Mouse (Mus musculus): ENCODE measurements at regions not wholly inside any gene's neighbourhood (a gene's known extent, or its start where the extent isn't known, plus 50 kb on each side); places are given as distances from the start of the nearest gene placed in this dataset.

DNA sequence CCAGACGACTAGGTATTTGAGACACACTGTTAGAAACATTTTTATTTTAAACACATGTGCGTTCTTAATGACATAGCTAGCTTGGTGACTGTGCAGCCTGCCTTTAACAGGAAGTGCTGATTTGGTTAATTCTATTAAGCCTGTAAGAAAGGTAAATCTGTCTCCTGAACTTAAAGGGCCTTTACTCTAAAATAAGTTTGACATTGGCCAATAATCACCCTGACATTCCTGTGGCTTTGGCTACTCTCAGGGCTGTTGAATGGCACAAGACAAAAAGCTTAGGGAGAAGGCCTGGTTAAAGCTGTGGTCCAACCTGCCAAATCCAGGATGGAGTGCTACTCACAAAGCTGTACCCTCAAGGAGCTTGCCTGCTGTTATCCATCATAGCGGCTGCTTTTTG is 201.0 kb upstream of the Rspo3 start:
- Histone ChIP-seq H3K4me2 (no peak overlapping the region), H3K9me3 (no peaks in the 10 kb centered on the region), H3K36me3 (no peaks in the 10 kb centered on the region), H3K27ac (replicated peaks) (no peak overlapping the region), H3K9ac (no peak overlapping the region), H3K27me3 (no peaks in the 10 kb centered on the region), H3K4me1 (replicated peaks) (no peaks in the 10 kb centered on the region), H3K4me3 (no peak overlapping the region)
- WGBS, result 87% methylated on average over 3 of the region's 3 CpGs
- ATAC-seq (ENCODE audit: low read depth), result no peak

DNA sequence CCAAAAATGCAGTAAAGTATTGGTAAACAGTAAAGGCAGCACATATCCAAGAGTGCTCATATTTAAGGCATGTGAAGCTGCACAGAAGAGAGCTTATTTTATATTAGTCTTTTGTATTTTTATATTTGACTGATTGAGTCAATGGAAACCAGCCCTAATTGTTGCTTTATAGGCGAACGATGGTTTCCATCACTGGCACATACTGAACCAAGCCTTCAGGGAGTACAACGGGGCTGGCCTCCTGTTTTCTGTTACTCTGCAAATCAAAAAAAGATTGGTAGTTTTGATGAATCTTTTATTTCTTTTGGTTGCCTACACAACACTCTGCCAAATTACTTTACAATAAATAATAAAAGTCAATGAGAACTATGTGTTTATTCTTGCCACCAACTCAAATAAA is 189.7 kb upstream of the Rspo3 start:
- Histone ChIP-seq H3K4me3 (no peak overlapping the region), H3K36me3 (no peaks in the 10 kb centered on the region), H3K27ac (replicated peaks) (no peak overlapping the region), H3K9ac (no peak overlapping the region), H3K27me3 (no peaks in the 10 kb centered on the region), H3K4me1 (replicated peaks) (no peaks in the 10 kb centered on the region), H3K9me3 (no peaks in the 10 kb centered on the region), H3K4me2 (no peak overlapping the region)
- WGBS, result 87% methylated on average over 3 of the region's 3 CpGs
- ATAC-seq (ENCODE audit: low read depth), result no peak

GRCm38 (mm10) chr10:29710967-29711366 is 175.3 kb upstream of the Rspo3 start:
- Histone ChIP-seq H3K4me3 (no peak overlapping the region), H3K4me1 (replicated peaks) (no peaks in the 10 kb centered on the region), H3K27ac (replicated peaks) (no peak overlapping the region), H3K4me2 (no peak overlapping the region), H3K9me3 (no peaks in the 10 kb centered on the region), H3K27me3 (no peaks in the 10 kb centered on the region), H3K9ac (no peak overlapping the region), H3K36me3 (no peaks in the 10 kb centered on the region)
- 64% methylated on average over 1 of the region's 1 CpGs for WGBS
- ATAC-seq (ENCODE audit: low read depth), result no peak

DNA sequence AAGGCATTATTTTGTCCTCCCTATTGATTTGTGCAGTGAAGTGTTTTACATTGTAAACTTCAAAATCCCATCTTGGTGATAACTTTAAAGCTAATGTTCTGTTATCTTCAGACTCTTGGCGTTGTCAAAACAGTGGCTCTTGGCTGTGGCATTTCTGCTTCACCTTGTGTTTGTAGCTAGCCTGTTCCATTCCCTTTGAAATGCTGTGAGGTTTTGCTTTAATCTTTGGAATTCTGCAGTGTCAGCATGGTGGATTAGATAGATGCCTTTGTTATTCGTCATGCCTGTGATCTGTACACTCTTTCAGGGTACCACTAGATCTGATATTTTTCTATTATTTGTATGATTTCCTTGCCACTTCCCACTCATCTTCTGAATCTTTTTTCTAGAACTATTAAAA is 173.0 kb upstream of the Rspo3 start:
- no peaks in the 10 kb centered on the region for H3K4me1 ChIP-seq (replicated peaks)
- 64% methylated on average over 2 of the region's 2 CpGs for WGBS

DNA sequence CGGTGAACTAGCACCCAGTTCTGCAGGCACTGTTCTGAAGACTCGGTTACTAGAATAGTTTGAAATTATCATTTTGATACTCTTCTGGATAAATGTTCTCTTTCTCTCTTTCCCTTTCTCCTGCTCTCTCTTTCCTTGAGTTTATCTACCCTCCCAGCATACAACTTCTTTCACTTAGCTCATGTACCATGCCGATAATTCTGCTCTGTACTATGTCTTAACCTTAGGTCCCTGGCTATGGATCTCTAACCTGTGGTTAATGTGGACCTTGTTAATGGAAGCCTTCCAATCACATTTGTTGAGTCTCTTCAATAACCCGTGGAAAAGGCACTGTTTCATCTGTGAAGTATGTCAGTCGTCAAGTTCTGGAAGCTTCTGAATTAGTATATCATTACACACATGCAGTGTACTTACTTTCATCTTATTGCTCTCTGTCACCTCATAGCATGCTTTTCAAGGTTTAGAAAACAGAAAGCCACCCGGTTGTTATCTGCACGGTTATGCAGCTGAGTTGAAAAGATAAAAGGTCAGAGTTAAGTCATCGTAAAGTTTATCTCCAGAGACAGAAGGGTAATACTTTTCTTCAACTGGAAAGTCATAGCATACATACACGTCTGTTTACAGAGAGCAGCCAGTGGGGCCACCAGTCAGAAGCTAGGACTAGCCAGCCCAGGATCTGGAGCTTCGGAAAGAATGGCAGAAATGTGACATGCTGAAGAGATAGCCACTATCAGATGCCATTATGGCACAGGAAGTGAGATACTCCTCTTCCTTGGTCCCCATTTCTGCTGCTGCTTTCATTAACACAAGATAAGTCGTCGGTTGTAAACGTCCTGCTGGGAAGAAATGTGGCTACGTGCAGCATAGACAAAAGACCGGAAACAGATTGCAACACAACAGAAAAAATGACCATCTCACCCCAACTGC is 157.6 kb upstream of the Rspo3 start:
- H3K9ac ChIP-seq, result no peak overlapping the region
- WGBS, result 71% methylated on average over 15 of the region's 15 CpGs
- no peak overlapping the region for H3K4me2 ChIP-seq
- H3K4me1 ChIP-seq (replicated peaks), result no peaks in the 10 kb centered on the region
- H3K9me3 ChIP-seq, result no peaks in the 10 kb centered on the region
- no peak for ATAC-seq (ENCODE audit: low read depth)
- H3K36me3 ChIP-seq, result no peaks in the 10 kb centered on the region
- H3K27ac ChIP-seq (replicated peaks), result no peak overlapping the region
- no peaks in the 10 kb centered on the region for H3K27me3 ChIP-seq
- H3K4me3 ChIP-seq, result no peak overlapping the region

More for the DNA sequence above, 173.0 kb upstream of the Rspo3 start:
- no peak overlapping the region for H3K4me2 ChIP-seq
- no peak overlapping the region for H3K27ac ChIP-seq (replicated peaks)
- ATAC-seq (ENCODE audit: low read depth), result no peak
- H3K4me3 ChIP-seq, result no peak overlapping the region
- H3K36me3 ChIP-seq, result no peaks in the 10 kb centered on the region
- H3K9me3 ChIP-seq, result no peaks in the 10 kb centered on the region
- H3K9ac ChIP-seq, result no peak overlapping the region
- no peaks in the 10 kb centered on the region for H3K27me3 ChIP-seq

DNA sequence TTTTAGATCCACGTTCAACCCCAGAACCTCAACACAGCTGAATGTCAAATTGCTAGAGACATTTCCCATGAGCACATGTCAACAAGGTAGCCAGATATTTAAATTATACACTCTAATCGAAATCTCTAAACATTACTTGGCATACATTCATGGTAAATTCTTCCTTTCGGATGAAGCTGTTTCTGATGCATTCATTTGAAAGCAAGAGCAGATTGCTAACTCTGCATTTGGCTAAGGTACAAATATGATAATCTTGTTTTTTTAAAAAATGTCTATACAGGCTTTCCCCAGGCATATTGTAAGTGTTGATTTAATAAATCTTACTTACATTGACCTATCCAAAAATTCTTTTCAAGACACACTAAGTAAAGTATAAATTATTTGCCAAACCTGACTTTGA is 153.9 kb upstream of the Rspo3 start:
- 87% methylated on average over 3 of the region's 3 CpGs for WGBS
- H3K27ac ChIP-seq (replicated peaks), result no peak overlapping the region
- no peaks in the 10 kb centered on the region for H3K27me3 ChIP-seq
- no peaks in the 10 kb centered on the region for H3K9me3 ChIP-seq
- H3K36me3 ChIP-seq, result no peaks in the 10 kb centered on the region
- no peaks in the 10 kb centered on the region for H3K4me1 ChIP-seq (replicated peaks)
- no peak overlapping the region for H3K4me3 ChIP-seq
- H3K4me2 ChIP-seq, result no peak overlapping the region
- H3K9ac ChIP-seq, result no peak overlapping the region
- ATAC-seq (ENCODE audit: low read depth), result no peak

DNA sequence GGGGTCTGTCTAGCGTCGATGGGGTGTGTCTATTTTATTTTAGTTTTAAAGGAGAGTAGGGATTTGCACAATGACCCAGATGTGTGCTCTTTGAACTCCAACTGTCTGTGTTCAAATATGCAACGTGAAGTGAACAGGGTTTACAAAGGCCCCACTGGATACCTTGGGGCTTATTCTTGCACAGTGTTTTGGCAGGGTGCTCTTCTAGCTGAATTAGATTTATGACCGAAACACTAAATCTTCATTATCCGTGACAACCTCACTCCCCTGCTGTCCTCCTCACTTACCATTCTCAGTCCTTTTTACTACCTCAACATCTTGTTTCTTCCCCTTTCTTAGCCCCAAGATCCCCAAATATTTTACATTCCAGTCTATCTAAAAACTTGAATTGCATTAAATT is 151.3 kb upstream of the Rspo3 start:
- Histone ChIP-seq H3K27me3 (no peaks in the 10 kb centered on the region), H3K4me2 (no peak overlapping the region), H3K27ac (replicated peaks) (no peak overlapping the region), H3K9ac (no peak overlapping the region), H3K9me3 (no peaks in the 10 kb centered on the region), H3K4me1 (replicated peaks) (no peaks in the 10 kb centered on the region), H3K4me3 (no peak overlapping the region), H3K36me3 (no peaks in the 10 kb centered on the region)
- no peak for ATAC-seq (ENCODE audit: low read depth)
- 34% methylated on average over 5 of the region's 5 CpGs for WGBS

DNA sequence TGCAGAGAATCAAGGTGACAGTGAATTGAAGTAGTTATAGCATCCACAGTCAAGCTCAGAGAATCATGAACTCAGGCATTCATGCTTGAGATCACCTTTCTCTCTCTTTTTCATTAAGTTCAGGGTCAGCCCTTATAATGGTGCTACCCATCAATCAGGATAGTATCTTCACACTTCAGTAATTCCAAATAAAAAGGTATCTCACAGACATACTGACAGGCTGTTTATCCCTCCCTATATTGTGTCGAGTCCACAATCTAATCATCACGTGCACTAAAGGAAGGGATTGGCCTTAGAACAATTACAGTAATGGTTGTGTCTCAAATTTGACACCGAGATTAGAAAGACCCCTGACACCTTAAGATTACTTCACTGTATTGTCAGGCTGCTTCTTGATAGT is 138.7 kb upstream of the Rspo3 start:
- H3K36me3 ChIP-seq, result no peaks in the 10 kb centered on the region
- H3K27me3 ChIP-seq, result no peaks in the 10 kb centered on the region
- no peak overlapping the region for H3K4me3 ChIP-seq
- no peaks in the 10 kb centered on the region for H3K4me1 ChIP-seq (replicated peaks)
- no peak overlapping the region for H3K4me2 ChIP-seq
- 32% methylated on average over 3 of the region's 3 CpGs for WGBS
- no peak overlapping the region for H3K9ac ChIP-seq
- H3K27ac ChIP-seq (replicated peaks), result no peak overlapping the region
- H3K9me3 ChIP-seq, result 0 out of 2 replicates have a peak, but pooled peaks cover 3% of the 10 kb centered on the region
- ATAC-seq (ENCODE audit: low read depth), result no peak

GRCm38 (mm10) chr10:29661752-29662151 is 126.1 kb upstream of the Rspo3 start:
- Histone ChIP-seq H3K9me3 (no peaks in the 10 kb centered on the region), H3K36me3 (no peaks in the 10 kb centered on the region), H3K4me3 (no peak overlapping the region), H3K4me1 (replicated peaks) (no peaks in the 10 kb centered on the region), H3K9ac (no peak overlapping the region), H3K4me2 (no peak overlapping the region), H3K27ac (replicated peaks) (no peak overlapping the region), H3K27me3 (no peaks in the 10 kb centered on the region)
- WGBS, result 23% methylated on average over 1 of the region's 1 CpGs
- ATAC-seq (ENCODE audit: low read depth), result no peak

- no peaks in the 10 kb centered on the region for H3K36me3 ChIP-seq
- H3K9ac ChIP-seq, result no peak overlapping the region
- no peak for ATAC-seq (ENCODE audit: low read depth)
- no peaks in the 10 kb centered on the region for H3K4me1 ChIP-seq (replicated peaks)
- H3K9me3 ChIP-seq, result no peaks in the 10 kb centered on the region
- no peak overlapping the region for H3K4me3 ChIP-seq
- H3K4me2 ChIP-seq, result no peak overlapping the region
- H3K27me3 ChIP-seq, result no peaks in the 10 kb centered on the region
- 63% methylated on average over 1 of the region's 1 CpGs for WGBS
- no peak overlapping the region for H3K27ac ChIP-seq (replicated peaks)
Observed at GRCm38 (mm10) chr10:29640249-29640648, 104.6 kb upstream of the Rspo3 start.

GRCm38 (mm10) chr10:29635828-29636227 is 100.2 kb upstream of the Rspo3 start:
- ATAC-seq (ENCODE audit: low read depth), result no peak
- no peak overlapping the region for H3K9ac ChIP-seq
- H3K9me3 ChIP-seq, result no peaks in the 10 kb centered on the region
- WGBS, result 37% methylated on average over 5 of the region's 5 CpGs
- H3K4me1 ChIP-seq (replicated peaks), result no peaks in the 10 kb centered on the region
- H3K4me3 ChIP-seq, result no peak overlapping the region
- H3K27me3 ChIP-seq, result no peaks in the 10 kb centered on the region
- no peaks in the 10 kb centered on the region for H3K36me3 ChIP-seq
- H3K27ac ChIP-seq (replicated peaks), result no peak overlapping the region
- no peak overlapping the region for H3K4me2 ChIP-seq

DNA sequence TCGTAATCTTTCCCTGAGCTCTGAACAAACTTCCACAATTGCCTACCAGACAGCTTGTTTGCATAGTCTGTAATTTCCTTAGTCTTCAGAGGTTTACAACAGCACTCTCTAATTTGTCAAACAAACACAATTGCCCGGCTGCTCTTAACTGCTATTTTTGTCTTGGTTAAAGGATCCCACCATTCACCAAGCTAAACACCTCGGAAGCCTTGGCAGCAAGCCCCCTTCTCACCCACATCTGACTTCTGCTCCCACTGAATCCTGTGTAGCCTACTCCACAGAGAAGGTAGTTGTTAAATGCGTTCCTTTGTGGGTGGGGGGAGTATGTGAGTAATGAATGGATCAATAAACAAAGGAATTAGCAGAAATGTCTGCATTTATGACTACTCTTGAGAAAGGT is 59.8 kb upstream of the Rspo3 start:
- H3K9ac ChIP-seq, result no peak overlapping the region
- no peak overlapping the region for H3K4me3 ChIP-seq
- no peaks in the 10 kb centered on the region for H3K9me3 ChIP-seq
- no peaks in the 10 kb centered on the region for H3K36me3 ChIP-seq
- WGBS, result 11% methylated on average over 4 of the region's 4 CpGs
- no peak overlapping the region for H3K27ac ChIP-seq (replicated peaks)
- no peaks in the 10 kb centered on the region for H3K4me1 ChIP-seq (replicated peaks)
- no peak for ATAC-seq (ENCODE audit: low read depth)
- H3K4me2 ChIP-seq, result no peak overlapping the region
- H3K27me3 ChIP-seq, result no peaks in the 10 kb centered on the region

- no peaks in the 10 kb centered on the region for H3K27me3 ChIP-seq
- ATAC-seq (ENCODE audit: low read depth), result no peak
- H3K36me3 ChIP-seq, result no peaks in the 10 kb centered on the region
- no peaks in the 10 kb centered on the region for H3K4me1 ChIP-seq (replicated peaks)
- 41% methylated on average over 1 of the region's 1 CpGs for WGBS
- H3K27ac ChIP-seq (replicated peaks), result no peak overlapping the region
- no peak overlapping the region for H3K4me3 ChIP-seq
- no peak overlapping the region for H3K9ac ChIP-seq
- H3K9me3 ChIP-seq, result no peaks in the 10 kb centered on the region
- H3K4me2 ChIP-seq, result no peak overlapping the region
Observed at GRCm38 (mm10) chr10:29594969-29595368, 59.3 kb upstream of the Rspo3 start.
